In genomic region chr10:122553124-122553822, GRCm38 (mm10) we compare ENCODE assay signal across 8 mouse cellular contexts.
DNase-seq lines count a peak whose midpoint lies in the region; ATAC-seq and TF ChIP-seq lines count a peak whose summit lies in the region.

No protein-coding gene starts in this region.

- WGBS in forebrain, embryonic 10.5 days = 55% methylated on average over 2 of the region's 2 CpGs
- 53% methylated on average over 2 of the region's 2 CpGs for WGBS in intestine, embryonic 14.5 days
- WGBS in limb, embryonic 12.5 days = 49% methylated on average over 2 of the region's 2 CpGs
- 55% methylated on average over 2 of the region's 2 CpGs for WGBS in midbrain, postnatal 0 days

- no peak overlapping the region for H3K9ac ChIP-seq in intestine, embryonic 14.5 days (ENCODE audit: low read length)
- no peak overlapping the region for H3K9ac ChIP-seq in limb, embryonic 12.5 days (replicated peaks)
- H3K9ac ChIP-seq in midbrain, postnatal 0 days (replicated peaks; ENCODE audit: low read length, poor library complexity, severe bottlenecking) = no peak overlapping the region

- DNase-seq in layer of hippocampus, adult 11-12 months (ENCODE audit: low spot score) = peak; percentile 67
- no peak for DNase-seq in layer of hippocampus, adult 9-10 months (ENCODE audit: low spot score)
- peak; percentile 58 for DNase-seq in brain, embryonic 18.5 days (ENCODE audit: low read depth, low spot score)
- peak; percentile 52 for DNase-seq in forebrain, embryonic 10.5 days (ENCODE audit: extremely low spot score, low spot score)
- peak; percentile 78 for DNase-seq in intestine, embryonic 14.5 days (ENCODE audit: low spot score)
- DNase-seq in midbrain, postnatal 0 days (ENCODE audit: low spot score) = peak; percentile 88
- peak; percentile 80 for DNase-seq in thymus, postnatal 0 days (ENCODE audit: low spot score)

- no peaks in the 10 kb centered on the region for H3K9me3 ChIP-seq in forebrain, embryonic 10.5 days
- no peaks in the 10 kb centered on the region for H3K9me3 ChIP-seq in intestine, embryonic 14.5 days (ENCODE audit: control insufficient read depth, low read length)
- no peaks in the 10 kb centered on the region for H3K9me3 ChIP-seq in limb, embryonic 12.5 days
- H3K9me3 ChIP-seq in midbrain, postnatal 0 days (ENCODE audit: low read length) = no peaks in the 10 kb centered on the region

- no peak overlapping the region for H3K4me2 ChIP-seq in intestine, embryonic 14.5 days (ENCODE audit: low read length)
- H3K4me2 ChIP-seq in limb, embryonic 12.5 days = no peak overlapping the region
- no peak overlapping the region for H3K4me2 ChIP-seq in midbrain, postnatal 0 days (ENCODE audit: low read depth, low read length, poor library complexity, severe bottlenecking)

- ATAC-seq in intestine, embryonic 14.5 days (replicated peaks; ENCODE audit: low FRiP score, low TSS enrichment, low read depth) = peak; percentile 75; the same call in 1 of the 2 replicates
- ATAC-seq in limb, embryonic 12.5 days (ENCODE audit: insufficient number of reproducible peaks, insufficient read depth, low FRiP score, low TSS enrichment, low read depth) = peak; percentile 47; the same call in 1 of the 2 replicates
- ATAC-seq in midbrain, postnatal 0 days (ENCODE audit: low FRiP score) = peak; percentile 34; the same call in 1 of the 2 replicates

- H3K27me3 ChIP-seq in forebrain, embryonic 10.5 days (ENCODE audit: poor library complexity, severe bottlenecking) = no peaks in the 10 kb centered on the region
- no peaks in the 10 kb centered on the region for H3K27me3 ChIP-seq in intestine, embryonic 14.5 days (replicated peaks; ENCODE audit: control insufficient read depth, insufficient read depth, low read length)
- no peaks in the 10 kb centered on the region for H3K27me3 ChIP-seq in limb, embryonic 12.5 days
- H3K27me3 ChIP-seq in midbrain, postnatal 0 days (ENCODE audit: insufficient read depth, low read length) = no peaks in the 10 kb centered on the region

- peak; percentile 96 for TF ChIP-seq CTCF in midbrain, postnatal 0 days (IDR thresholded peaks at IDR 0.05)

- H3K4me1 ChIP-seq in forebrain, embryonic 10.5 days = no peaks in the 10 kb centered on the region; the same call in 1 of the 2 replicates
- no peaks in the 10 kb centered on the region for H3K4me1 ChIP-seq in intestine, embryonic 14.5 days (replicated peaks; ENCODE audit: control insufficient read depth, insufficient read depth, low read length)
- no peaks in the 10 kb centered on the region for H3K4me1 ChIP-seq in limb, embryonic 12.5 days (replicated peaks)
- H3K4me1 ChIP-seq in midbrain, postnatal 0 days (ENCODE audit: insufficient read depth, low read length) = no peaks in the 10 kb centered on the region

- H3K36me3 ChIP-seq in forebrain, embryonic 10.5 days (replicated peaks) = no peaks in the 10 kb centered on the region
- H3K36me3 ChIP-seq in intestine, embryonic 14.5 days (ENCODE audit: control insufficient read depth, insufficient read depth, low read length) = no peaks in the 10 kb centered on the region
- no peaks in the 10 kb centered on the region for H3K36me3 ChIP-seq in limb, embryonic 12.5 days
- no peaks in the 10 kb centered on the region for H3K36me3 ChIP-seq in midbrain, postnatal 0 days (ENCODE audit: insufficient read depth, low read length)

- H3K4me3 ChIP-seq in forebrain, embryonic 10.5 days = no peak overlapping the region
- H3K4me3 ChIP-seq in intestine, embryonic 14.5 days (ENCODE audit: low read depth, low read length) = no peak overlapping the region
- H3K4me3 ChIP-seq in limb, embryonic 12.5 days (replicated peaks) = no peak overlapping the region
- no peak overlapping the region for H3K4me3 ChIP-seq in midbrain, postnatal 0 days (ENCODE audit: low read depth, low read length)

- no peak overlapping the region for H3K27ac ChIP-seq in forebrain, embryonic 10.5 days
- no peak overlapping the region for H3K27ac ChIP-seq in intestine, embryonic 14.5 days (ENCODE audit: low read depth)
- H3K27ac ChIP-seq in limb, embryonic 12.5 days = no peak overlapping the region
- no peak overlapping the region for H3K27ac ChIP-seq in midbrain, postnatal 0 days (ENCODE audit: low read depth, low read length)
